Mouse (Mus musculus): ENCODE data around the gene Yaf2.
"Not testable (repeated sequence)": the region's sequence is repeated elsewhere in the genome, so short reads cannot be mapped to it uniquely, and the experiment has no call there.

Yaf2 gene

GRCm38 (mm10) chr15:93336925-93337761, at the start of gene Yaf2:
Gene Yaf2 (minus strand): TSS chr15:93336935.
- peak; percentile 61 for DNase-seq (ENCODE audit: low read depth, low spot score)

- no peak for DNase-seq (ENCODE audit: low read depth, low spot score)
Observed at GRCm38 (mm10) chr15:93381337-93381736, 44.6 kb upstream of the Yaf2 start.

- DNase-seq (ENCODE audit: low read depth, low spot score): no peak
Observed at GRCm38 (mm10) chr15:93379177-93379576, 42.4 kb upstream of the Yaf2 start.

DNA sequence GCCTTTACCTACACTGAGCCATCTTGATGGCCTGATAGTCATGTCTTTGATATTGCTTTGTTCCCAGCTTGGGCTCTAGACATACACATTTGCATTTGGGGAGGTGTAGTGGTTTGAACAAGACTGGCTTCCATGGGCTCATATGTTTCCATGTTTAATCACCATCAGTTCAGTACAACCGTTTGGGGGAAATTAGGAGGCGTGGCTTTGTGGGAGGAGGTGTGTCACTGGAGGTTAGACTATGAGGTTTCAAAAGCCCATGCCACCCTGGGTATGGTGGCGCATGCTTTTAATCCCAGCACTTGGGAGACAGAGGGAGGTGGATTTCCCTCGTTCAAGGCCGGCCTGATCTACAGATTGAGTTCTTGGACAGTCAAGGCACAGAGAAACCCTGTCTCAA, 39.0 kb upstream of the Yaf2 start:
- no peak for DNase-seq (ENCODE audit: low read depth, low spot score)

DNA sequence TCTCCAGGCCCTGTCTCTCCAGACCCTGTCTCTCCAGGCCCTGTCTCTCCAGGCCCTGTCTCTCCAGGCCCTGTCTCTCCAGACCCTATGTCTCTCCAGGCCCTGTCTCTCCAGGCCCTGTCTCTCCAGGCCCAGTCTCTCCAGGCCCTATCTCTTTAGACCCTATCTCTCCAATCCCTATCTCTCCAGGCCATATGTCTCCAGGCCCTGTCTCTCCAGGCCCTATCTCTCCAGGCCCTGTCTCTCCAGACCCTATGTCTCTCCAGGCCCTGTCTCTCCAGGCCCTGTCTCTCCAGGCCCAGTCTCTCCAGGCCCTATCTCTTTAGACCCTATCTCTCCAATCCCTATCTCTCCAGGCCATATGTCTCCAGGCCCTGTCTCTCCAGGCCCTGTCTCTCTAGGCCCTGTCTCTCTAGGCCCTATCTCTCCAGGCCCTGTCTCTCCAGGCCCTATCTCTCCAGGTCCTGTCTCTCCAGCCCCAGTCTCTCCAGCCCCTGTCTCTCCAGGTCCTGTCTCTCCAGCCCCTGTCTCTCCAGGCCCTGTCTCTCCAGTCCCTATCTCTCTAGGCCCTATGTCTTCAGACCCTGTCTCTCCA, 35.9 kb upstream of the Yaf2 start:
- not testable (repeated sequence) for DNase-seq (ENCODE audit: low read depth, low spot score)

- no peak for DNase-seq (ENCODE audit: low read depth, low spot score)
Observed at GRCm38 (mm10) chr15:93371838-93372237, 35.1 kb upstream of the Yaf2 start.

GRCm38 (mm10) chr15:93368558-93368957, 31.8 kb upstream of the Yaf2 start:
- no peak for DNase-seq (ENCODE audit: low read depth, low spot score)

DNA sequence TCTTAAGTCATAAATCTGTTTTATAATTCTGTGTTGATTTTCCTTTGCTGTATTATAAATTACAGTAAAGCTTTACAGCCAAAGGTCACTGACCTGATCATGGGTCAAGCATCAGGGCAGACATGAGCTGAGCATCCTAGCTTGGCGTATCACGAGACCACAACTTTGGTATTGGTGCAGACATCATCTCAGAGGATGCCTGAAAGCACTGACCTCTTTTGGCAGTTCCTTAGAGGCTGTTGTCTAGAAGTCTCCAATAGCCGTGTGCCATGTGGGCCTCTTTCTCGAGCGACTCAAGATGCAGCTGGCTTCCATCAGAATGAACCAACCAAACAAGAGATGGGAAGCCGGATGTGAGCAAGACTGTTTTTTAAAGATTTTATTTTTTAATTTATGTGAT, 28.8 kb upstream of the Yaf2 start:
- no peak for DNase-seq (ENCODE audit: low read depth, low spot score)

DNA sequence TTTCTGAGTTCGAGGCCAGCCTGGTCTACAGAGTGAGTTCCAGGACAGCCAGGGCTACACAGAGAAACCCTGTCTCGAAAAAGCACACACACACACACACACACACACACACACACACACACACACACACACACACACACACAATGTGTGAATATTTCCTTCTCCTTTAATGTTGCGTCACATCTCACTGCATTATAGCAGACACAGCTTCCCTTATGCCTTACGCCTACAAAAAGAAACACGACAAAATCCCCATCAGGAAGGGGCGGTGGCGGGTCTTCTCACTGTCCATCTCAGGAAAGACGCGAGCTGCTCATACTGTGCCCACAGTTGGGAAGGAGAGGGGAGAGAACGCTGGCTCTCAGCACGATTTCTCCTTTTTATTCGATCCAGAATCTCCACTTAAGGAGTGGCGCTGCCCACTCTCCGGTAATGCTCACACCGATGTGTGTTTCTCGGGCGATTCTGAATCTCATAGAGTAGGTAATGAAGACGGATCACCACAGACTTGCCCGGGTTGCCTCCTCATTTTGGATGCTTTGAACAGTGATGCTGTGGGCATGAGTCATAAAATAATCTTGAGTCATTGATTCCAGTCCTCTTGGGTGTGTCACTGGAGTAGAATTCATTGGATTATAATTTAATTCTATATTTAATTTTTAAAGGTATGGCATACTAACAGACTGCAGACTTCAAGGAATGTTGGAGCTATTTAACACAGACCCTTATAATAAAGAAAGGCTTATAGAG, 21.8 kb upstream of the Yaf2 start:
- DNase-seq (ENCODE audit: low read depth, low spot score): no peak

- DNase-seq (ENCODE audit: low read depth, low spot score): no peak
Observed at GRCm38 (mm10) chr15:93340630-93341379, 4.1 kb upstream of the Yaf2 start.

DNA sequence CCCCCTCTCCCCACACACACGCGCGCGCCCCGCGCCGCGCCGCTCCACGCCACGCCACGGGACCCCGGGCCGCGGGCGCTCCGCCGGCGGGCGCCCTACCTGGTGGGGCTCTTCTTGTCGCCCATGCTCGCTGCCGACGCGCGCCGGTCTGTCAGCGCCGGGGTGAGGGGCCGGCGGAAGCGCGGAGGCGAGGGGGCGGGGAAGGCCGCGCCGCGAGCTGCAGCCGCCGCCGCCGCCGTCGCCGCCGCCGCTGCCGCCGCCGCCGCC, 144 bp downstream of the Yaf2 start:
- DNase-seq (ENCODE audit: low read depth, low spot score): no peak

GRCm38 (mm10) chr15:93335821-93336657, 696 bp downstream of the Yaf2 start:
- DNase-seq (ENCODE audit: low read depth, low spot score): no peak

GRCm38 (mm10) chr15:93331256-93331655, 5.5 kb downstream of the Yaf2 start:
- DNase-seq (ENCODE audit: low read depth, low spot score): no peak

DNA sequence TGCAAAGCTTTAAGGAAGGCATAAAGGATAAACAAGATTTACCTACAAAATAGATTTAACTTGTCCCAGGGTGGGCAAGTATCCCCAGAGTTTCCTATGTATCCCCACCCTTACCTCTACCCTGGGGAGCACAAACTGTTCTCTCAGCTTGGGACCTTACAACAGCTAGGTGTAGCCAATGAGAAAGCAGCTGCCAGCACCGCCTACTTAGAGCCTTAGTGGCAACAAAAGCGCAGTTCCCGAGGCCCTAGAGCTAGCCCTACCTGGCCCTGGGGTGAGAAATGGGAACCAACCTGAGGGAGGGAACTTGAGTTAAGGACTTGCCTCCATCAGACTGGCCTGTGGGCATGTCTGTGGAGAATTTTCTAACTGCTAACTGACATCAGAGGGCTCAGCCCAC, 9.5 kb downstream of the Yaf2 start:
- DNase-seq (ENCODE audit: low read depth, low spot score): no peak

GRCm38 (mm10) chr15:93326651-93327050, 10.1 kb downstream of the Yaf2 start:
- DNase-seq (ENCODE audit: low read depth, low spot score): no peak

- no peak for DNase-seq (ENCODE audit: low read depth, low spot score)
Observed at GRCm38 (mm10) chr15:93325360-93325759, 11.4 kb downstream of the Yaf2 start.

- no peak for DNase-seq (ENCODE audit: low read depth, low spot score)
Observed at GRCm38 (mm10) chr15:93318781-93319180, 18.0 kb downstream of the Yaf2 start.

GRCm38 (mm10) chr15:93310304-93310703, 26.4 kb downstream of the Yaf2 start:
- not testable (repeated sequence) for DNase-seq (ENCODE audit: low read depth, low spot score)

GRCm38 (mm10) chr15:93298197-93298596, 38.5 kb downstream of the Yaf2 start:
- no peak for DNase-seq (ENCODE audit: low read depth, low spot score)

GRCm38 (mm10) chr15:93294483-93294882, 42.3 kb downstream of the Yaf2 start:
- no peak for DNase-seq (ENCODE audit: low read depth, low spot score)

GRCm38 (mm10) chr15:93288321-93288720, 48.4 kb downstream of the Yaf2 start:
- no peak for DNase-seq (ENCODE audit: low read depth, low spot score)

All from WW6 (cell line).